Mouse (Mus musculus) G1E (cell line): ENCODE measurements around the gene Dscam.

ENCODE experiments used
- CTCF ChIP-seq: IDR thresholded peaks from 2 replicates; pipeline ENCODE4 v1.5.1; 2012; ENCODE audit warnings: low read depth, low read length, inconsistent platforms, mixed read lengths
- GATA1 ChIP-seq: IDR thresholded peaks from 2 replicates; pipeline ENCODE4 v1.6.1; 2012; ENCODE audit warnings: borderline replicate concordance, low read length, inconsistent platforms, mixed read lengths
- GATA2 ChIP-seq: IDR thresholded peaks from 2 replicates; pipeline ENCODE4 v1.6.1; 2012; ENCODE audit warnings: low read depth, low read length, inconsistent platforms, borderline replicate concordance
- POLR2AphosphoS5 ChIP-seq: IDR thresholded peaks from 2 replicates; pipeline ENCODE4 v1.6.1; 2012; ENCODE audit warnings: low read depth, low read length, inconsistent platforms; ENCODE audit not compliant: insufficient replicate concordance
- TAL1 ChIP-seq: conservative IDR thresholded peaks from 2 replicates; pipeline ENCODE4 v1.6.1; 2012; ENCODE audit warnings: low read depth, low read length, inconsistent platforms, mixed read lengths

DNA sequence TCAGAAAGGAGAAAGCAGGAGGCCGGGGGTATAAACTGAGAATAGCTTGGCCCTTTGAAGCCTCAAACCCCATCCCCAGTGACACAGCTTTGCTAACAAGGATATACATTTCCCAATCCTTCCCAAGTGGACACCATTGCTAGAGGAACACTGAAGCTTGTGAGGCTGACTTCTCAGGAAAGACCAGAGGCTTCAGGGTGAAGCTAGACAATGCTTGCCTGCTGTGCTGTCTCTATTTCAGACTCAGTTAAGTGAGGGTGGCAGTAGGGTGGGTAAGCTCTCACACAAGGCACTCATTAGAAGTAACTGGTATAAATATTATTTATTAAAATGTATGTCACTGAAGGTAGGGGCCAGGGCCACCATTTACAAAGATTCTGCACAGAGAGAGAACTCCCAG lies 502.1 kb downstream of the Dscam start:
- TF ChIP-seq CTCF (no peak), GATA1 (no peak), GATA2 (no peak), TAL1 (no peak), POLR2AphosphoS5 (no peak)
